Mouse (Mus musculus): ENCODE data around the gene D6Wsu163e. TPM values are rescaled to one million over a fixed set of nuclear protein-coding genes. Genes with fewer than 3 reads are reported as not detected.

D6Wsu163e gene
- polyA plus RNA-seq (2014; fragmentation: Nextera tagmentation; extraction: Ambion mirVana) = 17.6 and 19.5 TPM in 2 replicates

GRCm38 (mm10) chr6:126939487-126940171 is at the start of gene D6Wsu163e, which contains the start of gene Rad51ap1:
Gene D6Wsu163e, plus strand, starts transcription at chr6:126939962.
Gene Rad51ap1, minus strand, starts transcription at chr6:126939587.
- ATAC-seq (ENCODE audit: insufficient number of reproducible peaks, insufficient read depth, low FRiP score, low read depth) = peak; percentile 99

GRCm38 (mm10) chr6:126907378-126907777 is 32.4 kb upstream of the D6Wsu163e start:
- WGBS = 76% methylated on average over 4 of the region's 5 CpGs
- no peak for ATAC-seq (ENCODE audit: insufficient number of reproducible peaks, insufficient read depth, low FRiP score, low read depth)
- Histone ChIP-seq H3K4me1 (ENCODE audit: control insufficient read depth, insufficient read depth, low read length) (no peaks in the 10 kb centered on the region), H3K9ac (replicated peaks; ENCODE audit: low read depth, low read length) (no peak overlapping the region), H3K4me3 (ENCODE audit: low read depth, low read length) (no peak overlapping the region), H3K4me2 (replicated peaks; ENCODE audit: low read depth, low read length) (no peak overlapping the region), H3K27me3 (ENCODE audit: control insufficient read depth, insufficient read depth, low read length) (no peaks in the 10 kb centered on the region), H3K9me3 (ENCODE audit: control insufficient read depth, low read depth, low read length) (no peaks in the 10 kb centered on the region), H3K36me3 (ENCODE audit: control insufficient read depth, insufficient read depth, low read length) (no peaks in the 10 kb centered on the region), H3K27ac (ENCODE audit: low read length) (no peak overlapping the region)

More at GRCm38 (mm10) chr6:126939487-126940171, at the start of gene D6Wsu163e, which contains the start of gene Rad51ap1:
- no peaks in the 10 kb centered on the region for H3K27me3 ChIP-seq (ENCODE audit: control insufficient read depth, insufficient read depth, low read length)
- peak within 1 kb of the TSS; percentile 53; the same call in 1 of the 2 replicates for H3K27ac ChIP-seq (ENCODE audit: low read length)
- WGBS = under 1% methylated on average over 33 of the region's 33 CpGs
- peak within 1 kb of the TSS; percentile 95 for H3K4me2 ChIP-seq (replicated peaks; ENCODE audit: low read depth, low read length)
- H3K9me3 ChIP-seq (ENCODE audit: control insufficient read depth, low read depth, low read length) = no peaks in the 10 kb centered on the region
- H3K36me3 ChIP-seq (ENCODE audit: control insufficient read depth, insufficient read depth, low read length) = no peaks in the 10 kb centered on the region; the same call in 1 of the 2 replicates
- peak within 1 kb of the TSS; percentile 75 for H3K4me3 ChIP-seq (ENCODE audit: low read depth, low read length)
- H3K9ac ChIP-seq (replicated peaks; ENCODE audit: low read depth, low read length) = peak within 1 kb of the TSS; percentile 74
- H3K4me1 ChIP-seq (ENCODE audit: control insufficient read depth, insufficient read depth, low read length) = peaks cover 13% of the 10 kb centered on the region

GRCm38 (mm10) chr6:126907876-126908275 is 31.9 kb upstream of the D6Wsu163e start:
- Histone ChIP-seq H3K27me3 (ENCODE audit: control insufficient read depth, insufficient read depth, low read length) (no peaks in the 10 kb centered on the region), H3K4me3 (ENCODE audit: low read depth, low read length) (no peak overlapping the region), H3K36me3 (ENCODE audit: control insufficient read depth, insufficient read depth, low read length) (no peaks in the 10 kb centered on the region), H3K27ac (ENCODE audit: low read length) (no peak overlapping the region), H3K4me1 (ENCODE audit: control insufficient read depth, insufficient read depth, low read length) (no peaks in the 10 kb centered on the region), H3K4me2 (replicated peaks; ENCODE audit: low read depth, low read length) (no peak overlapping the region), H3K9ac (replicated peaks; ENCODE audit: low read depth, low read length) (no peak overlapping the region), H3K9me3 (ENCODE audit: control insufficient read depth, low read depth, low read length) (no peaks in the 10 kb centered on the region)
- WGBS = 68% methylated on average over 3 of the region's 3 CpGs
- no peak for ATAC-seq (ENCODE audit: insufficient number of reproducible peaks, insufficient read depth, low FRiP score, low read depth)

- H3K27ac ChIP-seq (ENCODE audit: low read length) = no peak overlapping the region
- H3K36me3 ChIP-seq (ENCODE audit: control insufficient read depth, insufficient read depth, low read length) = no peaks in the 10 kb centered on the region
- WGBS = 75% methylated on average over 4 of the region's 4 CpGs
- ATAC-seq (ENCODE audit: insufficient number of reproducible peaks, insufficient read depth, low FRiP score, low read depth) = no peak
- H3K4me2 ChIP-seq (replicated peaks; ENCODE audit: low read depth, low read length) = no peak overlapping the region
- no peaks in the 10 kb centered on the region for H3K27me3 ChIP-seq (ENCODE audit: control insufficient read depth, insufficient read depth, low read length)
- H3K9me3 ChIP-seq (ENCODE audit: control insufficient read depth, low read depth, low read length) = no peaks in the 10 kb centered on the region
- H3K4me1 ChIP-seq (ENCODE audit: control insufficient read depth, insufficient read depth, low read length) = no peaks in the 10 kb centered on the region
- H3K4me3 ChIP-seq (ENCODE audit: low read depth, low read length) = no peak overlapping the region
- H3K9ac ChIP-seq (replicated peaks; ENCODE audit: low read depth, low read length) = no peak overlapping the region
Observed at GRCm38 (mm10) chr6:126910727-126911126, 29.0 kb upstream of the D6Wsu163e start.

- H3K9ac ChIP-seq (replicated peaks; ENCODE audit: low read depth, low read length) = no peak overlapping the region
- H3K27ac ChIP-seq (ENCODE audit: low read length) = no peak overlapping the region
- H3K36me3 ChIP-seq (ENCODE audit: control insufficient read depth, insufficient read depth, low read length) = no peaks in the 10 kb centered on the region
- H3K4me3 ChIP-seq (ENCODE audit: low read depth, low read length) = no peak overlapping the region
- H3K4me1 ChIP-seq (ENCODE audit: control insufficient read depth, insufficient read depth, low read length) = no peaks in the 10 kb centered on the region
- no peaks in the 10 kb centered on the region for H3K27me3 ChIP-seq (ENCODE audit: control insufficient read depth, insufficient read depth, low read length)
- H3K9me3 ChIP-seq (ENCODE audit: control insufficient read depth, low read depth, low read length) = no peaks in the 10 kb centered on the region
- WGBS = 84% methylated on average over 5 of the region's 5 CpGs
- no peak for ATAC-seq (ENCODE audit: insufficient number of reproducible peaks, insufficient read depth, low FRiP score, low read depth)
- no peak overlapping the region for H3K4me2 ChIP-seq (replicated peaks; ENCODE audit: low read depth, low read length)
Observed at GRCm38 (mm10) chr6:126914928-126915327, 24.8 kb upstream of the D6Wsu163e start.

- Histone ChIP-seq H3K27ac (ENCODE audit: low read length) (peak within 1 kb of the TSS; percentile 73), H3K4me3 (ENCODE audit: low read depth, low read length) (no peak within 1 kb of the TSS)
Observed at GRCm38 (mm10) chr6:126921111-126921881, 18.5 kb upstream of the D6Wsu163e start, which contains the start of gene Dyrk4. Gene Dyrk4, minus strand, starts transcription at chr6:126921839.

GRCm38 (mm10) chr6:126932896-126933295 is 6.9 kb upstream of the D6Wsu163e start:
- no peak overlapping the region for H3K4me3 ChIP-seq (ENCODE audit: low read depth, low read length)
- no peaks in the 10 kb centered on the region for H3K9me3 ChIP-seq (ENCODE audit: control insufficient read depth, low read depth, low read length)
- peaks cover 10% of the 10 kb centered on the region for H3K36me3 ChIP-seq (ENCODE audit: control insufficient read depth, insufficient read depth, low read length)
- H3K4me2 ChIP-seq (replicated peaks; ENCODE audit: low read depth, low read length) = no peak overlapping the region
- WGBS = 85% methylated on average over 2 of the region's 2 CpGs
- H3K27me3 ChIP-seq (ENCODE audit: control insufficient read depth, insufficient read depth, low read length) = no peaks in the 10 kb centered on the region
- H3K9ac ChIP-seq (replicated peaks; ENCODE audit: low read depth, low read length) = no peak overlapping the region
- no peak overlapping the region for H3K27ac ChIP-seq (ENCODE audit: low read length)
- H3K4me1 ChIP-seq (ENCODE audit: control insufficient read depth, insufficient read depth, low read length) = no peaks in the 10 kb centered on the region
- no peak for ATAC-seq (ENCODE audit: insufficient number of reproducible peaks, insufficient read depth, low FRiP score, low read depth)

More at GRCm38 (mm10) chr6:126921111-126921881, 18.5 kb upstream of the D6Wsu163e start, which contains the start of gene Dyrk4:
- Histone ChIP-seq H3K9me3 (ENCODE audit: control insufficient read depth, low read depth, low read length) (no peaks in the 10 kb centered on the region), H3K4me2 (replicated peaks; ENCODE audit: low read depth, low read length) (peak within 1 kb of the TSS; percentile 31), H3K27me3 (ENCODE audit: control insufficient read depth, insufficient read depth, low read length) (no peaks in the 10 kb centered on the region), H3K4me1 (ENCODE audit: control insufficient read depth, insufficient read depth, low read length) (no peaks in the 10 kb centered on the region), H3K9ac (replicated peaks; ENCODE audit: low read depth, low read length) (0 out of 2 replicates have a peak within 1 kb of the TSS, but pooled peaks have one; percentile 11), H3K36me3 (ENCODE audit: control insufficient read depth, insufficient read depth, low read length) (peaks cover 22% of the 10 kb centered on the region; the same call in 1 of the 2 replicates)
- peak; percentile 92 for ATAC-seq (ENCODE audit: insufficient number of reproducible peaks, insufficient read depth, low FRiP score, low read depth)
- 10% methylated on average over 21 of the region's 21 CpGs for WGBS

- H3K4me2 ChIP-seq (replicated peaks; ENCODE audit: low read depth, low read length) = peak overlapping the region; percentile 95
- ATAC-seq (ENCODE audit: insufficient number of reproducible peaks, insufficient read depth, low FRiP score, low read depth) = no peak
- WGBS = 84% methylated on average over 2 of the region's 2 CpGs
- no peaks in the 10 kb centered on the region; the same call in none of the 2 replicates for H3K36me3 ChIP-seq (ENCODE audit: control insufficient read depth, insufficient read depth, low read length)
- no peaks in the 10 kb centered on the region for H3K9me3 ChIP-seq (ENCODE audit: control insufficient read depth, low read depth, low read length)
- peaks cover 13% of the 10 kb centered on the region for H3K4me1 ChIP-seq (ENCODE audit: control insufficient read depth, insufficient read depth, low read length)
- 0 out of 2 replicates have a peak overlapping the region, but pooled peaks have one; percentile 74 for H3K9ac ChIP-seq (replicated peaks; ENCODE audit: low read depth, low read length)
- no peaks in the 10 kb centered on the region for H3K27me3 ChIP-seq (ENCODE audit: control insufficient read depth, insufficient read depth, low read length)
- H3K4me3 ChIP-seq (ENCODE audit: low read depth, low read length) = no peak overlapping the region; the same call in 1 of the 2 replicates
- H3K27ac ChIP-seq (ENCODE audit: low read length) = no peak overlapping the region
Observed at GRCm38 (mm10) chr6:126938047-126938446, 1.7 kb upstream of the D6Wsu163e start.
